Mouse (Mus musculus): ENCODE data around the gene Igsf10.
"Not testable (repeated sequence)": the region's sequence is repeated elsewhere in the genome, so short reads cannot be mapped to it uniquely, and the experiment has no call there.

The Igsf10 gene

DNA sequence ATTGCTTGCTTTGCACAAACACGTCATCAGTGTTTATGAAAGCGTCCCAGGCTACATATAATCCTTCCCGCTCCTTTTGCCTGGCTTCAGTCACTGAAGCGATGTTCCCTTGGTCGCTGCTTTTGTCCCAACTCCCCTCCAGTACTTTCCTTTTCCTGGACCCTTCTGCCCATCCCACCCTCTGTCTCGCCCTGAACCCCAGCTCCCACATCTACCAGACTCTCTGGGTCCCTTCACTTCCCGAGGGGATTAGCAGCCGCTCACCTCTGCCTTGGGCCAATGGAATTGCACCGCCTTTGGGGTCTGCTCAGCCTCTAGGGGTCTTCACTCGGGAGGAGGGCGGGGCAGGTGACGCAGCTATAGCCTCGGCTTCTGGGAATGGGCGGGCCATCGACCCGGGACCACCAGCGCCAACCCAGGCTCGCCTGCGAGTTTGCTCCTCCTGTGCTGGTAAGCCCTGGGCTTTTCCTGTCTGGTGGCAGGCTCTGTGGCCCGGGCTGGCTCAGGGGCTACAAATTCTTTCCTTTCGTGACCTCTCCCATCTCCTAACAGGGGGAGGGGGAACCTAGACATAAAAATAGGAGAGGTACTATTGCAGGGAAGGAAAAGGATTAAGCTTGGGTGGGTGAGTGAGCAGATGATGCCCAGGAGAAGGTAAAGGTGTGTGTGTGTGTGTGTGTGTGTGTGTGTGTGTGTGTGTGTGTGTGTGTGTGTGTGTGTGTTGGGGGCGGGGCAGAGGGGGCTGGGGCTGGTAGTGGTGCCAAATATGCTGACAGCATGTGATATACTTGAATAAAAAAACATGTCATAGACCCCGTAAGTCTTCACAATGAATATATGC is at the start of gene Igsf10:
Gene Igsf10, minus strand, starts transcription at position 330 of the 841 bp plus-strand sequence.
- no peak for DNase-seq (ENCODE audit: low spot score)

DNA sequence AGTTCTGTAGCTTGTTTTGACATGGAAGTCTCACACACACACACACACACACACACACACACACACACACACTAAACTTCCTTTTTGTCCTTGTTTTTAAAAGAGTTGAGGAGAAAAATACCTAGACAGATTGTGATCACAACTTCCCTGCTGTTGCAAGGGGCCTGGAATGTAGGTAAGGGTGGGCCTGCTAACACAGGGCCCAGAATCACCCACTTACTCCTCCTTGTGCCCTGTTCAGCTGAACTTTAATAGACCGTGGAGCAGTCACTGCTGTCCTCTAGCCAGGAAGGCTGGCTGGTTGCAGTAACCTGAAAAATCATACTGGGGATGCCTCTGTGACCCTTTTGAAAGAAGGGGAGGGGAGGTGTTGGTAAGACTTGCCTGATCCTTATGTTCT is 41.4 kb upstream of the Igsf10 start:
- no peak for DNase-seq (ENCODE audit: low spot score)

DNA sequence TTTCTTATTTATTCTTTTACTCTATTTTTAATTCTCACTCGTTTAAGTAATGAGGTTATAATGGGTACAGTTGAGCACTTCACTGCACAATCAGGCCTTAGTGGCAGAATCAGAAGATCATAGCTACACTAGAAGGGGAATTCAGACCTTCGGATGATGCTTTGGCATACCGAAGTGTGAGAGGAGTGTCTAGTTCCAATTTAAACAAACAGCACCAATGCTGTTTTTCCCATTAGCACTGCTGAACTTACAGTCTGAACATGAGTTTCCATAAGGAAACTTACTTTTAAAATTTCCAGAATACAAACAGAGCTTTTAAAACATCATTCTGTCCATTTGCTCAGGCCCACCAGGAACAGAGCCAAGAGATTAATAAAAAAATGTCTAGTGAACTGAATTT is 40.8 kb upstream of the Igsf10 start:
- no peak for DNase-seq (ENCODE audit: low spot score)

DNA sequence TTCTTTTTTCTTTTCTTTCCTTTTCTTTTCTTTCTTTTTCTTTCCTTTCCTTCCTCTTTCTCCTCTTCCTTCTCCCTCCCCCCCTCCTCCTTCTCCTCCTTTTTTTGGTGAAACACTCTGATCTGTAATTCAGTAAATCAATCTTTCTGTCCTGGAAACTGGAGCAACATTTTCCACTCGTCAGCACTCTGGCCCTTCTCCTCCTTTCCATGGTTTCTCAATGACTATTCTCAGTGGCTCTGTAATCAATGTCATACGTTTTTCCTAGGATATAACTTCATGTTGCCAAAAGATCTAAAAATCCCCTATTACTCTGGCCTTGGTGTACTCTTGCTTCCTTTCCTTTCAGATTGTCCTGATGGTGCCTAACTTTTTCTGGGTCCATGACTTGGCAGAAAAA is 40.1 kb upstream of the Igsf10 start:
- peak; percentile 37 for DNase-seq (ENCODE audit: low spot score)

DNA sequence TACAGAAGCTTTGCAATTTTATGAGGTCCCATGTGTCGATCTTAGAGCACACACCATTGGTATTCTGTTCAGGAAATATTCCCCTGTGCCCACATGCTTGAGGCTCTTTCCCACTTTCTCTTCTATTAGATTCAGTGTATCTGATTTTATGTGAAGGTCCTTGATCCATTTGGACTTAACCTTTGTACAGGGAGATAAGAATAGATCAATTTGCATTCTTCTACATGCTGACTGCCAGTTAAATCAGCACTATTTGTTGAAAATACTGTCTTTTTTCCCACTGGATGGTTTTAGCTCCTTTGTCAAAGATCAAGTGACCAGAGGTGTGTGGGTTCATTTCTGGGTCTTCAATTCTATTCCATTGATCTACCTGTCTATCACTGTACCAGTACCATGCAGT is 34.6 kb upstream of the Igsf10 start:
- not testable (repeated sequence) for DNase-seq (ENCODE audit: low spot score)

DNA sequence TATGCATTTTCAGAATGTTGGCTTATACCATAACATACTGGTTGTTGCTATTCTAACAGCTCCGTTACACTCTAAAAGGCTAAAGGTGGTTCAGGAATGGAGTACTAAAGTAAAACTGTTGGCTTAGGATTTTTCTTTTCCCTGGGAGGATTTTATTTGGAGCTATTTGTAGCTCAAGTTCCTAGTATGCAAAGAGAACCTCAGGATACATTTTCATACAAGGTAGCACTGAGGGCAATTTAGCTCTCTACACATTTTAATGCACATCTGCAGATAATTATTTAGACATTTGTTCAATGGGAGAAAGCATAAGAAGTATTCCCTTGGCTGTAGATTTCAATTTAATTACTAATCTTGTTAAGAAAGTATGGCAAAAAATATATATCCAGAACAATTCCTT is 17.7 kb upstream of the Igsf10 start:
- DNase-seq (ENCODE audit: low spot score), result no peak

DNA sequence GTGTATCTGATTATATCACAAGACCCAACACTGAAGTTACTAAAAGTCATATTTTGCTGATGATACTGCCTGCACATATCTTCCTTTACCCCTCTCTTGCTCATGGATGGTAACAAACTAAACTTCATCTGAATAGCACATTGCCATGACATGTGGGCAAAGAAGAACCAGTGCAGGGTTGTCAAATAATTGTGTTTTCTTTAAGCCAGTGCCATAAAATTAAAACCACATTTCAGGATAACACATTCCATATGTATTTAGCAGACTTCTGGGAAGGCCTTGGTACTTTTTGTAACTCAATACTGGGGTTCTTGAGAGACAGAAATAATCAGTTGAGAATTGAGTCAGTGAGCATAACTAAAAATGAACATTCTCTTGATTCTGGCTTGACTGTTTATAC is 15.9 kb upstream of the Igsf10 start:
- no peak for DNase-seq (ENCODE audit: low spot score)

DNA sequence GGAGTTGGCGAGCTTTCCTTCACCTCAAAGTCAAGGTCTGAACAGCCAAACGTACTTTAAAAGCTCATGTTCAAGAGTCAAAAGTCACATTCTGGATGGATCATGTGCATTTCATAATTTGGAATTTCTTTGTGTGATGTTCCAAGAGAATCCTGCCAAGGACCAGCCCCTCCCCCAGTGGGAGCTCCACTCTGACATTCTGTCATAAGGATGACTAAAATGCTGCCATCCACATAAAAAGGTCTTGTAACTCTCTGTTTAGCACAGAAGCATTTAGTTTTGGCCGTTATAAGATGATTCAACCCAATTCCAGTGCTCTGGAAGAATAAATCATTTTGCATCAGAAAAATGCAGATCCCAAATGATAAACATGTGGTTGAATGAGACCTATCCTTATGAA is 10.0 kb upstream of the Igsf10 start:
- DNase-seq (ENCODE audit: low spot score), result peak; percentile 54

DNA sequence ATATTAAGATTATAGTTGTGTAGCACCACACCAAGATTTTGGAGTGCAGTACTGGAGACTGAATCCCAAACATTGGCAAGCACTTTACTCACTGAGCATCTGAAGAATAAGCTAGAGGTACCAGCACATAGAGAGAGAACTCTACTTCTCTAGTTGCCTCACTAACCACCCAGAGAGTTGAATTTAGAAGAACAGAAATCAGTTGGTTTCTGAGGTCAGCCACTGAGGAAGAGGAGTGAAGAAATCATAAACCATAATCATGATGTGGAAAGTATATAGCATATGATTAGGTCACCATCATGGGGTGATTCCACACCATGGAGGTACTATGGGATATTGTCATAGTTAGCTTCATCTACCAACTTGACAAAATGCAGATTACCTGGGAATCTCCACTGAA is 7.6 kb upstream of the Igsf10 start:
- no peak for DNase-seq (ENCODE audit: low spot score)

DNA sequence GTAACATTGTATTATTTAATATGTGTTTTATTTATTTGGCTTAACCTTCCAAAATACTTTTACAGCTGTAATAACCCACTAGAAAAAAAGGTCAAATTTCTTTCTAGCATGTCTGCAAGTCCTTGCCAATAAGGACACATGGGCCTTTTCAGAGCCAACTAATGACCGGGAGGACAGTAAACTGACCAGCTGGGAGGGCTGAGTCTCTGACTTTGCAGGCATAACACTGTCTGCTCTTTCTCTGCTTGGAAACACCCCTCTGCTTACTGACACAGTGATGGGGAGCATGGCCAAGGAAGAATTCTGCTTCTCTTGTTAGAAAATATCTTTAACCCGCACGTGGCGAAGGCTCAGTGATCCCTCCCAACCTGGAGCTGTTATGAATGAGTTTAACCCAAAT is 1.2 kb downstream of the Igsf10 start:
- DNase-seq (ENCODE audit: low spot score), result peak; percentile 72

DNA sequence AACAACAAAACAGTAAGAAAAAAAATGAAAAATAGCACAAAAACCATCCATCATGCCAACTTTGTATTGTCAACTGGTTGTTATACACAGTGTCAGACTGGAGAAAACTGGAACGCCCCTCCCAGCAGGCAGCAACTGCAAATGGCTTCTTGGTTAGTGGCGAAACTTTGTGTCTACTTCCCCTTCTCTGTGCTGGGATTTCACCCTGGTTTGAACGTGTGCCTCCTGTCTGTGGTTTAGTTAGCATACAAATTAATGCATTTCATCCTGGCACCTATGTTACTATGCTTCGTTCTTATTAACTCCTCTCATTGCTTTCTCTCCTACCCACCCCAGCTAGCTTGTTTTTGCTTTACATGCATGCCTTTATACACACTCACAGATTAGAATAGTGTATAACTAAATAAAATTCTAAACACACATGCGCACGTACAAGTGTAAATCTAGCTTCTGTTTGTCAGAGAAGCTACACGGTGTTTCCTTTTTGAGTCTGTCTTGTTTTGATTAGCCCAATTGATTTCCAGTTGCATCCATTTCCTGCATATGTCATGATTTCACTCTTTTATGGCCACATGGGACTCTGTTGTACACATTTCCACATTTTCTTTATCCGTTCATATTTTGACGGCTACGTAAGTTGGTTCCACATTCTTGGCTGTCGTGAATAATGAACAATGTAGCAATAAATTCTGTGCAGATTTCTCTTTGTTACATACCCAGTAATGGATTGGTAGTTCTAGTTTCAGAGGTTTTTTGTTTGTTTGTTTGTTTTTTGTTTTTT is 2.4 kb downstream of the Igsf10 start:
- DNase-seq (ENCODE audit: low spot score), result no peak

DNA sequence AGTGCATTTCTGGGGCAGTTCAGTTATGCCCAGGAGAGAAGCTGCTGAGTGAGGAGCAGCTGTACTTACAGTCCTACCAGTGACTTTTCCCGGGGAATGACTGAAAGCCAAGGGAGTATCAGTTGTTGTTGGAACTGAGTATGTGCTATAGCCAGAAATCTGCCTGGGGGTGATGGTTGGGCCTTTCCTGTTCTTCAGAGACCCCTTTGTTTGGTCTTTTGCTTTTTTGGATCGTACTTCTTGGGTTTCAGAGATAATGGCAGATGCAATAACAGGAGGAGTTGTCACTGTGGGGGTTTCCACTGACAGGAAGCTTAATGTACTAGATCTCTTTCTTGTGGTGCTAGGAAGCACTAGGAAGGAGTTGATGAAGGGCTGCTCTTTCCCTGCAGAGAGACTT is 15.7 kb downstream of the Igsf10 start:
- no peak for DNase-seq (ENCODE audit: low spot score)

DNA sequence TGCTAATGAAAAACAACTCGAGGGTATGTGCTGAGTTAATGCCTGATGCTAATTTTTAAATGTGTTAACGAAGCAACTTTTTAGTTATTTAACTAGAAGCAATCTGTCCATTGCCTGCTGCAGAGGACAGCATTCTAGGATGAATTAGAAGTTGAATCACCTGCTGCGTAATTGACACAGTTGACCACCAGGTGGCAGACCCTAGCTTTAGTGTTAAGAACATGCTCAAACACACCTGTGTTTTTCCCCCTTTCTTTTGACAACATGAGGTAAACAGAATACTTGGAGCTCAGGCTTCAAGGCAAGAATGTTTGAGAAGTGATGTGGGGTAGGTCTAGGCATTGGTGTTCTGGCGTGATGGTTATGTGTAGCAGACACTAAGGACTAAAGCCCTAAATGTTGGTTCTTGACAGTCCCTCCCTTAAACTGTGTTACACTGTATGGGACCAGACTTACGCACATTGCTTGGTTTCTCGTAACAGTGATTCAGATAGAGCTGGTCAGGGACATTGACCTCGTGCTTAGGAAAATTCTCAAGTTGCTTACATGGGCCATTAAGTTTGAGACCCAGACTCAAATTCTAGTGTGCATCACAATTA is 22.8 kb downstream of the Igsf10 start:
- DNase-seq (ENCODE audit: low spot score), result peak; percentile 75

DNA sequence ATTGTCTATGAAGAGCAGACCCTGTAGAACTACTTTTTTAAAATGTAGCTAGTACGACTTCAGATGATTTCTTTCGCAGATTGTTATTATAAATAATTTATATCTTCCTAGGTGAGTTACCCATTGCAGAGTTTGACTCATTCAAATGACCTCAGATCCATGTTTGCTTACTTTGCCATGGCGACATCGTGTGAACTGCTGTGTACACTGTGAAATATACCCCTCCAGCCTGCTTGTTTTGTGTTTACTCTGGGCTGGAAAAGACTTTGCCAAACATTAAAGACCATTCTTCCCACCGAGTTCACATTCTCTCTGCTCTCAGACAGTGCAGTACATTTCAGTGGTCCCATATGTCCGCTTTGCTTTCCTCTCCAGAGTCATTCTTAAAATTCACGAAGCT is 28.1 kb downstream of the Igsf10 start:
- DNase-seq (ENCODE audit: low spot score), result no peak

DNA sequence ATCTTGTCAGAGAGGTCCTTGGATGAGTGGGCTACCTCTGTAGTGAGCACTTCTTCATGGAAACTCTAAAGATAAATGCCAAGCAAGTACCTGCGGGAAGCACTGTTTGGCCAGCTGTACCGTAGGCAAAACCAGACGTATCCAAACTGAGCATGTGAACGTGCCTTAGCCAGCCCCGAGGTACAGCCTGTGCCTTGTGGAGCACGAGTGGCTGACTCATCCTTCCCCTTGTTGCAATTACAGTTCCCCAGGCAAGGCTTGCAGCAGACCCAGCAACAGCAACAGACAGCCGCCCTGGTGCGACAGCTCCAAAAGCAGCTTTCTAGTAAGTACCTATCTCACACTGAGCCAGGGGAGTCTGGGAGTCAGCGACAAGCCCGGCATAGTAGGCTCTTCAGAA is 31.6 kb downstream of the Igsf10 start:
- DNase-seq (ENCODE audit: low spot score), result no peak

DNA sequence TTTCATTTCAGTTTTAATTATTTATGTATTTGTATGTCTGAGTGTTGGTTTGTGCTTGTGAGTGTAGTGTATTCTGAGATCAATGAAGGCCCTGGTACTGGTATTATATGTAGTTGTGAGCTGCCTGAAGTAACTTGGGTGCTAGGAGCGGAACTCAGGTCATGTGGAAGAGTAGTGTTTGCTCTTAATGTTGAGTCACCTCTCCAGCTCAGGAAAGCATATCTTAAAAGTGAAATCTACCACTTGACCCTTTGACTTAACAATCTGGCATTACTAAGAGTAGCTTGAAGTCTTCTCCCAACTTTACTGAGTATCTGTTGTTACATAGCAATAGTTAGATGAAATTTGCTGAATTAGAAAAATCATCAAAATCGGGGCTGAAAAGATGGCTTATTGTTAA is 38.7 kb downstream of the Igsf10 start:
- no peak for DNase-seq (ENCODE audit: low spot score)

DNA sequence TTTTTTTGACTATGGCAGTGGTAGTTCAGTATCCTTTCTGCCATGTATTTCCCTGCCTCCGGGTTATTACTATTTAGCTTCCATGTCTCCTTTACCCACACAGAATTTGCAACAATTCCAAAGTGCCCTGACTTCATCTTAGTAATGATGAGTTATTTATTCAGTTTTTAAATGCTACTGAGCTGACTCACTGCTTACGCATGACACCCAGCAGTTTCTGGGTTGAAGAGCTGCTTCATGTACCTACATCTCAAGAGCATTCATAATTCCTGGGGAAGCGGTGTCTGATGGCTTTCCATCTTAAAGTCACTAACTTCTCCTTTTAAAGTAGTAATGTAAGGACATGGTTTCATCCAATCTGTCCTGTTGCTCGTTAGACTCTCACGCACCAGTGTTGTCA is 39.2 kb downstream of the Igsf10 start:
- DNase-seq (ENCODE audit: low spot score), result no peak

DNA sequence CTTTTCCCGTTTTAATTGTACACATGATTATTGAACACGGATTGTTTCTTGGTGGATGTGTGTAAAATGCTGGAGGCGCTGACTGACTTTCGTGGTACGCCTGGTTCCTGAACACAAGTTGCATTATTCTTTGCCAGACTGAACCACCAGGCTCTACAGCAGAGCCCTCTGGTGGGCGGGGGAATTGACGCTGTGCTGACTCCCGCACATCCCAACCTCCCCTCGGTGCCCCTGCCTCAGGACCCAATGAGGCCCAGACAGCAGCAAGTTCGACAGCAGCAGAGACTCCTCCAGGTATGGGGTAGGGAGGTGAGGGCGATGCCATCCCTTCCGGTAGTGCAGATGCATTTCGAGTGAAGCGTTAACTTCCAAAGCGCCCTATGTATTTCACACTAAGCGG is 46.5 kb downstream of the Igsf10 start:
- no peak for DNase-seq (ENCODE audit: low spot score)

DNA sequence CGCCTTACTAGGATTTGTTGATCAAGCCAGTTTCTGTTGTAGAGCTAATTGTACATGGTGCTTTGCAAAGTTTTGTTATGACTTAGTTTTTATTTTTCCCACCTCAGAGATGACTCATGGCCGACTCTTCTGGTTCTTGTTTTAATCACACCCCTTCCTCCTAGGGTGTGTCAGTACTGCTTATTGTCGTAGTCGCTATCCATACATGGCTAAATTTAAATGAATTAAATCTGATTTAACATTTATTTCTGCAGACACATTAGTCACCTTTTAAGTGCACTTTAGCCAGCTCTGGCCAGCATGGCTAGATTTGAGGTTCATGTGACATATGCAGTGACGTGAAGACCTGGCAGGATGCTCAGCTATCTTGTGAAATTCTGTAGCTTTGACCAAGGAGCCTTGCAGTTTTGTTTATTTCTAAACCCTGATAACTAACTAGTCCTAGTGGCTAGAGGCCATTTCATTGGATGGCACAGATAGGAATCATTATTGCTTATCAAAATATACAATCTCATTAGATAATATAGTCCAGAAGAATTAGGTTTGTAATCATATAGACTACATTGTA is 47.5 kb downstream of the Igsf10 start:
- peak; percentile 74 for DNase-seq (ENCODE audit: low spot score)

DNA sequence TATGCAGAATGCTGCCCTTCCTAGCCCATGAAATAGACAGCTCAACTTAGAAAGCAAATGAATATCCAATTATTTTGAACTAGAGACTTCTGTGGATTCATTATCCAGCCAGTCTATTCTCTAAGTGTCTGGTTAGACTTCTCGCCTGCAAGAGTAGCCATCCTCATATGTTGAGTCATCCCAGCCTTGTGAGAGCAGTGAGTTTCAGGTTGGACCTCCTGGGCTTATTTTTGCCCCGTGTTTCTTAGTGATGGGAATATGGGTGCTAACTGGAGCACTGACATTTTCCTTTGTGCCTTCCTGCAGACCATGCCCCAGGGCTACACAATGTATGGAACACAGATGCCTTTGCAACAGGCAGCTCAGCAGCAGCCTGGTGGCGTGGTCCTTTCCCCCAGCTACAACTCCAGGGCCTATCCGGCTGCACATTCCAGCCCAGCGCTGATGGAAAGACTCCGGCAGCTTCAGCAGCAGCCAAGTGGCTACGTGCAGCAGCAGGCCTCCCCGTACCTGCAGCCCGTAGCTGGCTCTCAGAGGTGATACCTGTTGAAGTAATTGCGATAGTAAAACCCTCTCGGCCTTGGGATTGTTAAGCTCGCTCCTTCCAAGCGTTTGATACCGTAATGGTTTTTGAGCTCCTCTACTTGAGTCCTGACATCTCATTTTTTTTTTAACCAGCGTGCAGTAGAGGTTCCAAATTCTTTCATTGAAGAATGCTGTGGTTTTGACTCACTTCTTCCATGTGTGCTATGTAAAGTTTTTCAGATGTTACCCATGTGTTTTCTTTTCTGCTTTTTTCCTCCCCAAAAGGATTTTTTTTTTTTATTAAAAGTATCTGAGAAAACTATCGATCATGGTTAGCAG is 48.3 kb downstream of the Igsf10 start:
- DNase-seq (ENCODE audit: low spot score), result no peak

DNA sequence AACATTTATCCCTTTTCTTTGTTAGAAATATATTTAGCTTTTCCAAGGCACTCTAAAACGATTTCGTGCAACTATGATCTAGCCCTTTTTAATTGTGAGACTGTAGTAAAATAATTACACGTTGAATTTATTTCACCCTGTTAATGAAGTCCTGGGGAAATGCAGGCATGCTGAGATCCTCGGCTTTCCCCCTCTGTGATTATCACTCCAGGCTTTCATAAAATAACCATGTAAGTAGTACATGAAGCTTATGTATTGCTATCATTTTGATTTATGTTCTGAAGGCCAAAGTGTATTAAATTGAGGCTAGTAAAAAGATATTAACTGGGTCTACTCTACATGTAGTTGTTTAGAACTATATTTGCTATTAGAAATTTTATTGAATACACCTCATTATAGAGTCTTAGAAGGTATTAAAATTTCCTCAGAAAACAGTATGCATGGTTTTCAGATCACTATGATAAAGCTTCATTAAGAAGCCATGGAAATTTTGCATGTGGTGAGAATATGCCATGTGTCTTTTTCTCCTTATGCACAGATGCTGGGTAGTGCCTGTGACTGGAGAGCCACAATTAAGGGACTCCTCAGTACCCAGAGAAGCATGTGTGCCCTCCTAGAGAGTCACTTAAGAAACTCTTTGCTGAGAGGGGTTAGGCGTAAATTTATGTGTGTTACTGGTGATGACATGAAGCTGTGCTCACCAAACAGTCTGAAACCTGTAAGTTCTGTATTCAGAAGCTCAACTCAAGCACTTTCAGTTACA is 50.6 kb downstream of the Igsf10 start:
- DNase-seq (ENCODE audit: low spot score), result no peak
